Mouse (Mus musculus) C2C12 (cell line): Measurements from ENCODE around the gene Samt4. TPM values are rescaled to one million over a fixed set of nuclear protein-coding genes. Genes with fewer than 3 reads are reported as not detected.
"Not testable (repeated sequence)": the region's sequence is repeated elsewhere in the genome, so short reads cannot be mapped to it uniquely, and the experiment has no call there.

Source experiments
- H3K27me3 ChIP-seq: one replicate; pipeline ENCODE4 v1.6.1; 2011; ENCODE audit not compliant: control insufficient read depth, insufficient read depth, insufficient read length
- H3K36me3 ChIP-seq: one replicate; pipeline ENCODE4 v1.6.1; 2011; ENCODE audit not compliant: control insufficient read depth, insufficient read depth
- H3K4me3 ChIP-seq: one replicate; pipeline ENCODE4 v1.5.1; 2011; ENCODE audit warnings: mild to moderate bottlenecking, control low read depth; ENCODE audit not compliant: poor library complexity, insufficient read depth, severe bottlenecking
- H3K79me2 ChIP-seq: one replicate; pipeline ENCODE4 v1.6.1; 2011; ENCODE audit not compliant: control insufficient read depth, insufficient read depth
- H3K79me3 ChIP-seq: one replicate; pipeline ENCODE4 v1.6.1; 2011; ENCODE audit warnings: low read depth, control low read depth
- H3ac ChIP-seq: one replicate; pipeline ENCODE3; 2011; ENCODE audit warnings: low read depth; ENCODE audit not compliant: control insufficient read depth, insufficient read length
- CTCF ChIP-seq: IDR thresholded peaks from one replicate; pipeline ENCODE4 v1.5.1; 2011; ENCODE audit not compliant: control insufficient read depth, insufficient read depth, insufficient read length
- MAX ChIP-seq: IDR thresholded peaks from one replicate; pipeline ENCODE4 v1.6.1; 2011; ENCODE audit warnings: mild to moderate bottlenecking, control low read depth
- USF1 ChIP-seq: IDR thresholded peaks from one replicate; pipeline ENCODE4 v1.6.1; 2011; ENCODE audit warnings: low read depth, mild to moderate bottlenecking, control low read depth, moderate library complexity
- long read RNA-seq, 2 experiments: library from polyadenylated mRNA; unstranded; transcript quantifications; one replicate each; pipeline ENCODE4 v2.0.0; 2019 to 2020
- polyA plus RNA-seq: library from polyadenylated mRNA; unstranded; fragments of >200 nt; fragmentation: generic; extraction: Trizol; gene quantifications from one replicate; pipeline ENCODE4 v1.2.1, GENCODE M21; 2012; ENCODE audit warnings: missing spikeins

Samt4 gene
- not detected for polyA plus RNA-seq
- long read RNA-seq, experiment 1: 0 reads
- long read RNA-seq, experiment 2: 0 reads

GRCm38 (mm10) chrX:154481702-154482101 lies at the start of gene Samt4:
Gene Samt4, plus strand, starts transcription at chrX:154482002.
- H3K27me3 ChIP-seq: no peaks in the 10 kb centered on the region
- no peak within 1 kb of the TSS for H3ac ChIP-seq
- no peaks in the 10 kb centered on the region for H3K79me3 ChIP-seq
- no peak within 1 kb of the TSS for H3K4me3 ChIP-seq
- H3K36me3 ChIP-seq: no peaks in the 10 kb centered on the region
- TF ChIP-seq MAX: no peak
- TF ChIP-seq CTCF: no peak
- TF ChIP-seq USF1: no peak
- H3K79me2 ChIP-seq: no peaks in the 10 kb centered on the region

- H3K27me3 ChIP-seq, H3K4me3 ChIP-seq, H3K36me3 ChIP-seq, H3K79me3 ChIP-seq, H3ac ChIP-seq, H3K79me2 ChIP-seq: not testable (repeated sequence)
These were observed 38.1 kb upstream of the Samt4 start for GRCm38 (mm10) chrX:154443696-154444095.

GRCm38 (mm10) chrX:154468386-154468785 lies 13.4 kb upstream of the Samt4 start:
- not testable (repeated sequence) for H3K79me3 ChIP-seq, H3K79me2 ChIP-seq, H3K4me3 ChIP-seq, H3ac ChIP-seq, H3K27me3 ChIP-seq, H3K36me3 ChIP-seq

Other genes with a start within 250 kb of the Samt4 start
- gene 4930524N10Rik, start 138.6 kb upstream of the Samt4 start, polyA plus RNA-seq: not detected
- not detected for gene Samt2, start 97.4 kb downstream of the Samt4 start, polyA plus RNA-seq